Mouse (Mus musculus) lung, postnatal 0 days (tissue): ENCODE measurements around the gene Slc24a2. TPM values are rescaled to one million over a fixed set of nuclear protein-coding genes. Genes with fewer than 3 reads are reported as not detected.

Experiments
- ATAC-seq: fragments of 200-750 bp; cut with Nextera tagmentation; 2 replicates; pipeline ENCODE4 v1.8.0; 2017; ENCODE audit warnings: moderate library complexity
- DNase-seq: peaks from one replicate; pipeline ENCODE4 v3.0.0-alpha.2; 2016; ENCODE audit warnings: low spot score
- H3K27ac ChIP-seq: fragments of 300-500 bp; sonication (generic); 2 replicates; pipeline ENCODE4 v1.5.1; 2014; ENCODE audit warnings: antibody characterized with exemption, mild to moderate bottlenecking, low read length, mixed read lengths
- H3K27me3 ChIP-seq: fragments of 300-500 bp; sonication (generic); replicated peaks from 2 replicates; pipeline ENCODE4 v1.6.1; 2014; ENCODE audit warnings: low read length, mixed read lengths; ENCODE audit not compliant: insufficient read depth
- H3K36me3 ChIP-seq: fragments of 300-500 bp; sonication (generic); 2 replicates; pipeline ENCODE4 v1.6.1; 2014; ENCODE audit warnings: low read length, mixed read lengths; ENCODE audit not compliant: insufficient read depth
- H3K4me1 ChIP-seq: fragments of 300-500 bp; sonication (generic); 2 replicates; pipeline ENCODE4 v1.6.1; 2014; ENCODE audit warnings: antibody characterized with exemption, low read depth, low read length, mixed read lengths; ENCODE audit not compliant: insufficient read depth
- H3K4me2 ChIP-seq: fragments of 300-500 bp; sonication (generic); replicated peaks from 2 replicates; pipeline ENCODE4 v1.6.1; 2014; ENCODE audit warnings: low read depth, mild to moderate bottlenecking, low read length, moderate library complexity, mixed read lengths
- H3K4me3 ChIP-seq: fragments of 300-500 bp; sonication (generic); 2 replicates; pipeline ENCODE4 v1.5.1; 2014; ENCODE audit warnings: low read depth, low read length
- H3K9ac ChIP-seq: fragments of 300-500 bp; sonication (generic); replicated peaks from 2 replicates; pipeline ENCODE4 v1.6.1; 2014; ENCODE audit warnings: low read depth, mild to moderate bottlenecking
- H3K9me3 ChIP-seq: fragments of 300-500 bp; sonication (generic); 2 replicates; pipeline ENCODE4 v1.6.1; 2016; ENCODE audit warnings: low read length, mixed read lengths
- CTCF ChIP-seq: IDR thresholded peaks from 2 replicates; pipeline ENCODE4 v1.5.1; 2016; ENCODE audit warnings: antibody characterized with exemption, mild to moderate bottlenecking
- EP300 ChIP-seq: IDR thresholded peaks from 2 replicates; pipeline ENCODE4 v1.6.1; 2016; ENCODE audit warnings: antibody characterized with exemption, mild to moderate bottlenecking, control low read depth
- WGBS: fragments of 180-500 bp; shearing (Covaris S2); extraction: QIAGEN DNeasy Blood & Tissue Kit; methylation state at CpG from one replicate; pipeline ENCODE4 v1.1.7; 2014; 5-methylcytosine and 5-hydroxymethylcytosine counted together
- polyA plus RNA-seq: library from polyadenylated mRNA; unstranded; fragments of >200 nt; fragmentation: Nextera tagmentation; extraction: Ambion mirVana; gene quantifications from 2 replicates; pipeline ENCODE4 v1.2.1, GENCODE M21; 2015

Slc24a2 gene
- polyA plus RNA-seq, 1 experiment from 2014 or later: 0.01 TPM

GRCm38 (mm10) chr4:87061696-87062095 lies 168.6 kb downstream of the Slc24a2 start:
- H3K36me3 ChIP-seq: no peaks in the 10 kb centered on the region
- no peaks in the 10 kb centered on the region for H3K4me1 ChIP-seq
- H3K27me3 ChIP-seq: no peaks in the 10 kb centered on the region
- TF ChIP-seq EP300 (no peak), CTCF (no peak)
- WGBS: 81% methylated on average over 2 of the region's 2 CpGs
- DNase-seq: no peak
- H3K4me2 ChIP-seq: no peak overlapping the region
- no peaks in the 10 kb centered on the region for H3K9me3 ChIP-seq
- no peak overlapping the region for H3K9ac ChIP-seq
- no peak overlapping the region for H3K27ac ChIP-seq
- no peak overlapping the region for H3K4me3 ChIP-seq
- no peak for ATAC-seq

GRCm38 (mm10) chr4:87057572-87057971 lies 172.7 kb downstream of the Slc24a2 start:
- Histone ChIP-seq H3K9me3 (no peaks in the 10 kb centered on the region), H3K4me1 (no peaks in the 10 kb centered on the region), H3K9ac (no peak overlapping the region), H3K4me3 (no peak overlapping the region), H3K36me3 (no peaks in the 10 kb centered on the region), H3K27ac (no peak overlapping the region), H3K4me2 (no peak overlapping the region), H3K27me3 (no peaks in the 10 kb centered on the region)
- ATAC-seq (no peak), DNase-seq (no peak)
- TF ChIP-seq EP300 (no peak), CTCF (no peak)
- WGBS: 76% methylated on average over 3 of the region's 3 CpGs

- 59% methylated on average over 7 of the region's 7 CpGs for WGBS
- Histone ChIP-seq H3K9me3 (no peaks in the 10 kb centered on the region), H3K4me3 (no peak overlapping the region), H3K27ac (no peak overlapping the region), H3K27me3 (no peaks in the 10 kb centered on the region), H3K36me3 (no peaks in the 10 kb centered on the region), H3K4me2 (no peak overlapping the region), H3K4me1 (no peaks in the 10 kb centered on the region), H3K9ac (no peak overlapping the region)
- TF ChIP-seq EP300 (no peak), CTCF (no peak)
- ATAC-seq: no peak
- no peak for DNase-seq
Observed at GRCm38 (mm10) chr4:87055768-87056167, 174.5 kb downstream of the Slc24a2 start.

- Histone ChIP-seq H3K4me3 (no peak overlapping the region), H3K27me3 (no peaks in the 10 kb centered on the region), H3K9me3 (no peaks in the 10 kb centered on the region), H3K4me2 (no peak overlapping the region), H3K27ac (no peak overlapping the region), H3K36me3 (no peaks in the 10 kb centered on the region), H3K4me1 (no peaks in the 10 kb centered on the region), H3K9ac (no peak overlapping the region)
- DNase-seq (no peak), ATAC-seq (no peak)
- TF ChIP-seq EP300 (no peak), CTCF (no peak)
- WGBS: 92% methylated on average over 5 of the region's 5 CpGs
Observed at GRCm38 (mm10) chr4:87052881-87053280, 177.4 kb downstream of the Slc24a2 start.

GRCm38 (mm10) chr4:87049061-87049460 lies 181.2 kb downstream of the Slc24a2 start:
- WGBS: 66% methylated on average over 3 of the region's 3 CpGs
- TF ChIP-seq CTCF: no peak
- no peak for TF ChIP-seq EP300

GRCm38 (mm10) chr4:87047131-87047530 lies 183.1 kb downstream of the Slc24a2 start:
- DNase-seq: no peak
- WGBS: 77% methylated on average over 2 of the region's 2 CpGs
- no peak overlapping the region for H3K4me2 ChIP-seq
- TF ChIP-seq EP300: no peak
- no peak for TF ChIP-seq CTCF
- H3K9ac ChIP-seq: no peak overlapping the region
- H3K36me3 ChIP-seq: no peaks in the 10 kb centered on the region
- H3K9me3 ChIP-seq: no peaks in the 10 kb centered on the region
- no peak overlapping the region for H3K27ac ChIP-seq
- H3K4me1 ChIP-seq: no peaks in the 10 kb centered on the region
- no peaks in the 10 kb centered on the region for H3K27me3 ChIP-seq
- no peak overlapping the region for H3K4me3 ChIP-seq
- ATAC-seq: no peak

More at GRCm38 (mm10) chr4:87049061-87049460, 181.2 kb downstream of the Slc24a2 start:
- Histone ChIP-seq H3K27me3 (no peaks in the 10 kb centered on the region), H3K9me3 (no peaks in the 10 kb centered on the region), H3K9ac (no peak overlapping the region), H3K4me1 (no peaks in the 10 kb centered on the region), H3K4me2 (no peak overlapping the region), H3K36me3 (no peaks in the 10 kb centered on the region), H3K27ac (no peak overlapping the region), H3K4me3 (no peak overlapping the region)
- DNase-seq: no peak
- no peak for ATAC-seq

GRCm38 (mm10) chr4:87043296-87043695 lies 187.0 kb downstream of the Slc24a2 start:
- no peaks in the 10 kb centered on the region for H3K27me3 ChIP-seq
- 82% methylated on average over 9 of the region's 9 CpGs for WGBS
- no peak overlapping the region for H3K9ac ChIP-seq
- no peak overlapping the region for H3K4me3 ChIP-seq
- ATAC-seq: no peak
- H3K27ac ChIP-seq: no peak overlapping the region
- H3K9me3 ChIP-seq: no peaks in the 10 kb centered on the region
- H3K36me3 ChIP-seq: no peaks in the 10 kb centered on the region
- no peak for DNase-seq
- H3K4me1 ChIP-seq: no peaks in the 10 kb centered on the region
- H3K4me2 ChIP-seq: no peak overlapping the region
- no peak for TF ChIP-seq EP300
- no peak for TF ChIP-seq CTCF
